Mouse (Mus musculus) neural tube, embryonic 11.5 days (tissue): ENCODE results near the gene Qk. TPM values are rescaled to one million over a fixed set of nuclear protein-coding genes. Genes with fewer than 3 reads are reported as not detected.

ENCODE experiments used
- ATAC-seq: fragments of 200-750 bp; cut with Nextera tagmentation; 2 replicates; pipeline ENCODE4 v1.8.0; 2017; ENCODE audit warnings: moderate number of reproducible peaks, mild to moderate bottlenecking, moderate TSS enrichment, moderate library complexity; ENCODE audit not compliant: insufficient read depth, low FRiP score, low TSS enrichment
- DNase-seq: peaks from one replicate; pipeline ENCODE4 v3.0.0-alpha.2; 2015; ENCODE audit warnings: low spot score
- H3K27ac ChIP-seq: fragments of 300-500 bp; sonication (generic); 2 replicates; pipeline ENCODE4 v1.5.1; 2014; ENCODE audit warnings: low read depth, mild to moderate bottlenecking, low read length
- H3K27me3 ChIP-seq: fragments of 300-500 bp; sonication (generic); 2 replicates; pipeline ENCODE4 v1.6.1; 2014; ENCODE audit warnings: mild to moderate bottlenecking, low read length, mixed read lengths; ENCODE audit not compliant: control insufficient read depth, insufficient read depth
- H3K36me3 ChIP-seq: fragments of 300-500 bp; sonication (generic); 2 replicates; pipeline ENCODE4 v1.6.1; 2014; ENCODE audit warnings: mild to moderate bottlenecking, low read length, moderate library complexity, mixed read lengths; ENCODE audit not compliant: control insufficient read depth, insufficient read depth
- H3K4me1 ChIP-seq: fragments of 300-500 bp; sonication (generic); 2 replicates; pipeline ENCODE4 v1.6.1; 2014; ENCODE audit warnings: low read length, mixed read lengths; ENCODE audit not compliant: control insufficient read depth, insufficient read depth
- H3K4me2 ChIP-seq: fragments of 300-500 bp; sonication (generic); 2 replicates; pipeline ENCODE4 v1.6.1; 2014; ENCODE audit warnings: low read depth, mild to moderate bottlenecking, moderate library complexity
- H3K4me3 ChIP-seq: fragments of 300-500 bp; sonication (generic); 2 replicates; pipeline ENCODE4 v1.5.1; 2014; ENCODE audit warnings: low read depth, low read length
- H3K9ac ChIP-seq: fragments of 300-500 bp; sonication (generic); 2 replicates; pipeline ENCODE4 v1.6.1; 2014; ENCODE audit warnings: mild to moderate bottlenecking, low read length
- H3K9me3 ChIP-seq: fragments of 300-500 bp; sonication (generic); 2 replicates; pipeline ENCODE4 v1.6.1; 2016; ENCODE audit warnings: low read length; ENCODE audit not compliant: control insufficient read depth
- WGBS: fragments of 180-500 bp; shearing (Covaris S2); extraction: QIAGEN DNeasy Blood & Tissue Kit; methylation state at CpG from one replicate; pipeline ENCODE4 v1.1.7; 2014; 5-methylcytosine and 5-hydroxymethylcytosine counted together
- polyA plus RNA-seq: library from polyadenylated mRNA; unstranded; fragments of >200 nt; fragmentation: Nextera tagmentation; extraction: Ambion mirVana; gene quantifications from 2 replicates; pipeline ENCODE4 v1.2.1, GENCODE M21; 2014

Gene Qk
- polyA plus RNA-seq, 1 experiment from 2014 or later: 57.0 TPM

DNA sequence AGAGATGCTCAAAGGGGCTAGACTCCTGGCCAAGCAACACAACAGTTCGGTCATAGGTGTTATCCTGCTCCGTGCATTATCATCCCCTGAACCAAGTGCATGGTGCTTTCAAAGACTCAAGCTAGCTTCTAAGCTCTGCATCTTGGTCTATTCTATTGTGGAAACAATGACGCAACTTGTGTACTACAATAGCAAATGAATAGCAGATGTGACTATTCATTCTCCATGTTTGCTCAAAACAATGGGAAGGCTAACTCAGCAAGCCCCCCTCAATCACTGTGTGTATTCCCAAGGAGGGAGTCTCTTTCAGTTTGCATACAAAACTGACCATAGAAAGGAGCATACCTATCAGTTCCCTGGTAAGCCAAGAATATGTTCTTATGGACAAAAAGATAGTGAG lies 121.4 kb downstream of the Qk start:
- Histone ChIP-seq H3K27me3 (no peaks in the 10 kb centered on the region), H3K36me3 (no peaks in the 10 kb centered on the region), H3K27ac (no peak overlapping the region), H3K9me3 (no peaks in the 10 kb centered on the region; the same call in 1 of the 2 replicates), H3K4me2 (no peak overlapping the region), H3K4me3 (no peak overlapping the region), H3K9ac (no peak overlapping the region), H3K4me1 (no peaks in the 10 kb centered on the region)
- no peak for ATAC-seq
- over 99% methylated on average over 3 of the region's 3 CpGs for WGBS
- DNase-seq: no peak

DNA sequence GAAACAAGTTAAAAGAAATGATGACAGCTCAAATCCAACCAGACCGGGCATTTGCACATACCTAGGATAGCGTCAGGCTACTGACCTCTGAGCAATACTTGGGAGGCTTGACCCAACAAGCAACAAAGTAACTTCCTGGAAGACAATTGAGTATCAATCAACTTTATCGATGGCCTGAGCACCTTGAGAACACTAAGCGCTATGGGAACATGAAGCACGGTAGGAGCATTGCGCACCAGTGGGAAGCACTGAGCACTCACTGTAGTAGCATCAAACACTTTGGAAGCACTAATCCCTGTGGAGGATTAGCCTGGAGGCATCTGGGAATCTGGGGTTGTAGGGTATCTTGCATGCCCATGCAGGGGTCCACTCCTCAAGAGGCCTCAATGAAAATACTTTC lies 124.0 kb downstream of the Qk start:
- Histone ChIP-seq H3K36me3 (no peaks in the 10 kb centered on the region), H3K4me1 (no peaks in the 10 kb centered on the region), H3K4me3 (no peak overlapping the region), H3K4me2 (no peak overlapping the region), H3K27ac (no peak overlapping the region), H3K9ac (no peak overlapping the region), H3K27me3 (no peaks in the 10 kb centered on the region), H3K9me3 (no peaks in the 10 kb centered on the region; the same call in 1 of the 2 replicates)
- ATAC-seq (no peak), DNase-seq (no peak)
- 98% methylated on average over 6 of the region's 6 CpGs for WGBS

DNA sequence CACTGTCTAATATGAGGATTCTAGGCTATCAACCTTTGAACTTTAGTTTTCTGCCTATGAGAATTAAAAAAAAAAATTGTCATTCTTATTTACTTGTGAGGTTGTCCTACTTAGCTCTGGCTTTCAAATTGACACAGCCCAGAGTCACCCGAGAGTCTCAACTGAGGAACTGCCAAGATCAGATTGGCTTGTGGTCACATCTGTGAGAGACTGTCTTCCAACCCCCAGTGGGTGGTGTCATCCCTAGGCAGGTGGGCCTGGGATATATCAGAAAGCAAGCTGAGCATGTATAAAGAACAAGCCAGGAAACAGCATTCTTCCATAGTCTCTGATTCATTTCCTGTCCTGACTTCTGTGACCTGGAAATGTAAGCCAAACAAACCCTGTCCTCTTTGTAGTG lies 128.8 kb downstream of the Qk start:
- no peak for DNase-seq
- Histone ChIP-seq H3K27ac (no peak overlapping the region), H3K9ac (no peak overlapping the region), H3K9me3 (no peaks in the 10 kb centered on the region; the same call in 1 of the 2 replicates), H3K36me3 (no peaks in the 10 kb centered on the region), H3K4me1 (no peaks in the 10 kb centered on the region), H3K27me3 (no peaks in the 10 kb centered on the region), H3K4me2 (no peak overlapping the region), H3K4me3 (no peak overlapping the region)
- WGBS: 81% methylated on average over 1 of the region's 1 CpGs
- no peak for ATAC-seq

DNA sequence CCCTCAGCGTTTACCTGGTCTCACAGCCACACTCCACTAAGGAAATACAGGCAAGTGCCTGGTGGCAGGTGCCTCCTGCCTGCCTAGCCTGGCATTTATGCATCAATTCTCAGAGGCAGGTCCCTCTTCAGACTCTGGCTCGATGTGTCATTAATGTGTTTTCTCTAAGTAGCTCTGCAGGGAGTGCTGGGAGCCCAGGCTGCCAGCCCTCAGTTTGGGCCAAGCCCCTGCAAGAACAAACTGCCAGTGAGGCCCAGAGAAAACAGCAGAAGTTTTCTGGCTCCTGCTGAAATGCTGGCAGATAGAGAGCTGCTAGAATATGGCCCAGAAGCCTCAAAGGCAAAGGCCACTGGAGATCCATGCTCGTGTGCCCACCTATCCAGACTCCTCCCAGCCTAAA lies 131.2 kb downstream of the Qk start:
- no peaks in the 10 kb centered on the region for H3K36me3 ChIP-seq
- no peak overlapping the region for H3K4me2 ChIP-seq
- DNase-seq (no peak), ATAC-seq (no peak)
- no peak overlapping the region for H3K27ac ChIP-seq
- H3K9ac ChIP-seq: no peak overlapping the region; the same call in 1 of the 2 replicates
- no peaks in the 10 kb centered on the region; the same call in 1 of the 2 replicates for H3K9me3 ChIP-seq
- no peaks in the 10 kb centered on the region for H3K27me3 ChIP-seq
- 72% methylated on average over 3 of the region's 3 CpGs for WGBS
- H3K4me3 ChIP-seq: no peak overlapping the region
- no peaks in the 10 kb centered on the region for H3K4me1 ChIP-seq

DNA sequence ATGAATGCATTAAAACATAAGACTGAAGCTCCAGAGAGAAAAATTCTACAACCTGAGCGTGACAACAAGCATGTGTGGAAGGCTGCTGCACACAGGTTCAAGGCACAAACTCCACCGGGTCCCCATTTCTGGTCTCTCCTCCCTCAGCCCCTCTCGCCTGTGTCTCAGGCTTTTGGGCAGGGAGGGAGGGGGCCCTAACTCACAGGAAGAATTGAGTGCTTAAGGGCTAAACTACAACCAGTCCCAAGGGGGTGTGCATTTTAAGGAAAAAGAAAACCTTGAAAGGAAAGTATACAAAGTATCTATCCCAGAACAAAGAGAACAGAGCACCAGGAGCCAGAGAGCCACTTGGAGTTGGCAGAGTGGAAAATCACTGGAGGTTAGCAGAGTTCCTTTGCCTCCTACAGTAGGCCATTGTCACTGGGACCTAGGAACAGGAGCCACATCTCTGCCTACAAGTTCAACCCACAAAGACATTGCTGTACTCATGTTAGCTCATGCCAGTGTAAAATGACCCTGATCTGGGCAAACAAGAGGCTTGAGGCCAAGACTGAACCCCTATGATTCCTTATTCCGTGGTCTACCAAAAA lies 132.1 kb downstream of the Qk start:
- WGBS: 83% methylated on average over 4 of the region's 4 CpGs
- Histone ChIP-seq H3K4me1 (no peaks in the 10 kb centered on the region), H3K9me3 (no peaks in the 10 kb centered on the region), H3K27me3 (no peaks in the 10 kb centered on the region), H3K4me2 (no peak overlapping the region), H3K36me3 (no peaks in the 10 kb centered on the region), H3K27ac (no peak overlapping the region), H3K9ac (no peak overlapping the region), H3K4me3 (no peak overlapping the region)
- DNase-seq: no peak
- no peak for ATAC-seq

DNA sequence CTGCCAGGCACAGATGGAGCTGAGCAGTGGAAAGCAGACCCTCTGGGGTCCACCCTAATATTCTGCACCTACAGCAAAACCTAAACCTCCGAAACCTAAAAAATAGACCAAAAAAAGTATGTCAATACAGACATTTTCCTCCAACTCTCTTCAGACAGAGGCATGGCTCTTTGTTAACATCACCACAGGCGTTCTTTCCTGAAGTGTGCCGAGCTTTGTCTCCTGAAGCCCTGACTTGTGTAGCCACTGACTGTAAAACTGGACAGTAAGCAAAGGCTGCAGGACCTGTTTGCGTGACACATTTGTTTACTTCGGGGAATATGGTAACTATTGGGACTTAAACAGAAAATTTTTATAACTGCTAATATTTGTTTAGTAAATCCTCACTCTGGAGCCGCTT lies 137.9 kb downstream of the Qk start:
- DNase-seq: no peak
- H3K4me3 ChIP-seq: no peak overlapping the region
- H3K27me3 ChIP-seq: no peaks in the 10 kb centered on the region

DNA sequence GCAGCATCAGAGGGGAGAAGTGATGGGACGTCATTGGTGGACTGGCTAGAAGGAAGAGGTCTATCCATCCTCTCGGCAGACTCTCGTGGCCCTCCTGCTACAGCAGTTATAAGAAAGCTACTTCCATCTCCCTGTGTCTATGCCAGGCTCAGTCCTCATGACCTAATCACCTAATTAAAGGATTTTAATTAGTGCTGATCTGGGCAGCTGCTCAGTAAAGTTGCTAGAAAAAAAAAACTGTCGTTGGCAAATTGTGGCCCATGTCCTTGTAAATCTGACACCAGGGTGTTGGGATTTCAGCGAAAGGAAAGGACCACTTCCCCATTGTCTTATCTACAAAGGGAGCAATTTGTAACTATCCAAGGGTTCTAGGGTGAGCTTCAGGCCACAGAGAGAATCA lies 142.6 kb downstream of the Qk start:
- no peaks in the 10 kb centered on the region for H3K9me3 ChIP-seq

More for the DNA sequence above, 137.9 kb downstream of the Qk start:
- no peaks in the 10 kb centered on the region for H3K4me1 ChIP-seq
- H3K9ac ChIP-seq: no peak overlapping the region
- no peak overlapping the region for H3K4me2 ChIP-seq
- 70% methylated on average over 6 of the region's 6 CpGs for WGBS
- H3K9me3 ChIP-seq: no peaks in the 10 kb centered on the region
- no peaks in the 10 kb centered on the region for H3K36me3 ChIP-seq
- H3K27ac ChIP-seq: no peak overlapping the region
- ATAC-seq: no peak

DNA sequence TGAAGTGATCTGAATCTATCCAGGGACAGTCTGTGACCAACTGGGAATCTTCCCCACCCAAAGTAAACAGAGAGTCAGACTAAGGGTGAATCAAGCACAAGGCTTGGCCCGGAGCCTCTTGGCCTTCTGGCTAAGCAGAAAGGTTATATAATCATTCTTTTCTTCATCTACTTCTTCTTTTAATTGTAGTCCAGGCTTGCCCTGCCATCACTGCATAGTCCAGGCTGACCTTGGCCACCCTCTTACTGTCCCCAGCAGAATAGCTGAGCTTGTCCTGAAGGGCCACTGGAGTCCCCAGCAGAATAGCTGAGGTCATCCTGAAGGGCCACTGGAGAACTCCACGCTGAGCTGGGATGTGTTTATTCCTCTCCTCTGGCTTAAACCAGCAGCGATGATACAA lies 158.4 kb downstream of the Qk start:
- 94% methylated on average over 3 of the region's 3 CpGs for WGBS
- H3K36me3 ChIP-seq: no peaks in the 10 kb centered on the region
- H3K4me1 ChIP-seq: no peaks in the 10 kb centered on the region
- no peak for ATAC-seq
- no peak for DNase-seq
- H3K9ac ChIP-seq: no peak overlapping the region
- no peaks in the 10 kb centered on the region for H3K9me3 ChIP-seq
- no peak overlapping the region for H3K4me3 ChIP-seq
- no peak overlapping the region for H3K27ac ChIP-seq
- no peaks in the 10 kb centered on the region for H3K27me3 ChIP-seq
- H3K4me2 ChIP-seq: no peak overlapping the region

More for the DNA sequence above, 142.6 kb downstream of the Qk start:
- DNase-seq (no peak), ATAC-seq (no peak)
- H3K4me2 ChIP-seq: no peak overlapping the region
- no peaks in the 10 kb centered on the region for H3K36me3 ChIP-seq
- no peaks in the 10 kb centered on the region for H3K4me1 ChIP-seq
- no peaks in the 10 kb centered on the region for H3K27me3 ChIP-seq
- H3K4me3 ChIP-seq: no peak overlapping the region
- no peak overlapping the region for H3K27ac ChIP-seq
- WGBS: 37% methylated on average over 5 of the region's 5 CpGs
- H3K9ac ChIP-seq: no peak overlapping the region

DNA sequence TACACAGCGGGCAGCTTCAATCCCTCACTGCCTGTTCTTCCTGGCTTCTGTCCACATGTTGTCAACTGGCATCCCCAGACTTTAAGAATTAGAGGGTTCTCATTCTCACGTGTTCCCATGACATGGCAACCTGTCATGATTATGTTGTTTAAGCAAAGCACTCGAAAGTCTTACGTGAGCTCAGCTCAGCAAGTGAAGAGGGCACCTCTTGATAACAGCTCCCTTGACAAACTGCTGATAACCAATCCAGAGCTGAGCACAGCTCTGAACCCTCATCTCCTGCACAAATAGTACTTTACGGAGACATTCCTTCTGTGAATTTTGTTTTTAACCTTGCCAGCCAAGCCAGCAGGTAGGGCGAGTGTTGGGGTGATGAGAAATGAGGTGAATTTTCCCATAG lies 159.2 kb downstream of the Qk start:
- H3K9me3 ChIP-seq: no peaks in the 10 kb centered on the region
- no peaks in the 10 kb centered on the region for H3K4me1 ChIP-seq
- H3K9ac ChIP-seq: no peak overlapping the region
- H3K36me3 ChIP-seq: no peaks in the 10 kb centered on the region
- H3K4me3 ChIP-seq: no peak overlapping the region
- 92% methylated on average over 6 of the region's 6 CpGs for WGBS
- H3K27ac ChIP-seq: no peak overlapping the region
- DNase-seq (no peak), ATAC-seq (no peak)
- no peaks in the 10 kb centered on the region for H3K27me3 ChIP-seq
- no peak overlapping the region for H3K4me2 ChIP-seq
